Mouse (Mus musculus): ENCODE results near the gene 9130008F23Rik. TPM values are rescaled to one million over a fixed set of nuclear protein-coding genes. Genes with fewer than 3 reads are reported as not detected.

The 9130008F23Rik gene
- 0.37 and 0.53 TPM in 2 replicates for polyA plus RNA-seq (2016; fragmentation: Nextera tagmentation; extraction: Ambion mirVana)

GRCm38 (mm10) chr17:40879924-40880691 is at the start of gene 9130008F23Rik:
9130008F23Rik (minus strand) TSS chr17:40880559.
- H3K9me3 ChIP-seq: no peaks in the 10 kb centered on the region
- H3K4me1 ChIP-seq: peaks cover 4% of the 10 kb centered on the region; the same call in 1 of the 2 replicates
- WGBS: under 1% methylated on average over 40 of the region's 40 CpGs
- H3K36me3 ChIP-seq (replicated peaks): no peaks in the 10 kb centered on the region
- H3K27me3 ChIP-seq (replicated peaks; ENCODE audit: low read depth, poor library complexity, severe bottlenecking): no peaks in the 10 kb centered on the region; the same call in 1 of the 2 replicates
- peak; percentile 62 for DNase-seq (ENCODE audit: low spot score)
- peak within 1 kb of the TSS; percentile 68 for H3K4me3 ChIP-seq
- H3K27ac ChIP-seq (replicated peaks): peak within 1 kb of the TSS; percentile 80

- no peaks in the 10 kb centered on the region for H3K27me3 ChIP-seq (replicated peaks; ENCODE audit: low read depth, poor library complexity, severe bottlenecking)
- WGBS: 84% methylated on average over 2 of the region's 2 CpGs
- no peak overlapping the region for H3K4me3 ChIP-seq
- H3K27ac ChIP-seq (replicated peaks): no peak overlapping the region
- no peaks in the 10 kb centered on the region for H3K4me1 ChIP-seq
- H3K36me3 ChIP-seq (replicated peaks): no peaks in the 10 kb centered on the region
- H3K9me3 ChIP-seq: no peaks in the 10 kb centered on the region
- no peak for DNase-seq (ENCODE audit: low spot score)
Measured at GRCm38 (mm10) chr17:40915499-40915898, 35.1 kb upstream of the 9130008F23Rik start.

GRCm38 (mm10) chr17:40914250-40914649 is 33.9 kb upstream of the 9130008F23Rik start, which contains the start of gene Glyatl3:
Glyatl3 (minus strand) TSS chr17:40914350.
- no peak for DNase-seq (ENCODE audit: low spot score)
- Histone ChIP-seq H3K27me3 (replicated peaks; ENCODE audit: low read depth, poor library complexity, severe bottlenecking) (no peaks in the 10 kb centered on the region), H3K4me1 (no peaks in the 10 kb centered on the region), H3K36me3 (replicated peaks) (no peaks in the 10 kb centered on the region), H3K4me3 (no peak within 1 kb of the TSS), H3K27ac (replicated peaks) (no peak within 1 kb of the TSS), H3K9me3 (no peaks in the 10 kb centered on the region)
- 95% methylated on average over 2 of the region's 2 CpGs for whole genome bisulfite sequencing

DNA sequence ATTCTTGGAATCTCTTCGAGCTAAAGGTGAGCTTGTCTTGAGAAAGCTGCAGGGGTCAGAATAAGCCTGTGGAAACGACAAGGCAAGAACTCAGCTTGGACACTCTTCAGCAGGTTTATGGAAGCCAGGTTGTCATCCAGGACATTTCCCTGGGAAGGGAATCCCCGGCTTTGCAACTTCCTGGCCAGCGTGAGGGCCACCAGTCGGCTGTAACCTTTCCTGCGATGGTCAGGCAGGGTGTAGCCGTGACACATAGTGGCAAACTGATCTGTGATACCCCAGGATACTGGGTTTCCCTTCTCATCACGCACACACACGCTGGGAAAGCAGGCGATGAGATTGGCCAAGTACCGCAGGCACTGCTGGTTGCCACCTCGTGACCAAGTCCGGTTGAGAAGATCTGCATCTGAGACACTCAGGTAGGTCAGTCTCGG is 24.4 kb upstream of the 9130008F23Rik start:
- peaks cover 12% of the 10 kb centered on the region for H3K4me1 ChIP-seq
- no peaks in the 10 kb centered on the region for H3K27me3 ChIP-seq (replicated peaks; ENCODE audit: low read depth, poor library complexity, severe bottlenecking)
- DNase-seq (ENCODE audit: low spot score): peak; percentile 20
- no peaks in the 10 kb centered on the region for H3K36me3 ChIP-seq (replicated peaks)
- no peak overlapping the region for H3K27ac ChIP-seq (replicated peaks)
- no peaks in the 10 kb centered on the region for H3K9me3 ChIP-seq
- H3K4me3 ChIP-seq: peak overlapping the region; percentile 38
- 14% methylated on average over 13 of the region's 14 CpGs for WGBS

DNA sequence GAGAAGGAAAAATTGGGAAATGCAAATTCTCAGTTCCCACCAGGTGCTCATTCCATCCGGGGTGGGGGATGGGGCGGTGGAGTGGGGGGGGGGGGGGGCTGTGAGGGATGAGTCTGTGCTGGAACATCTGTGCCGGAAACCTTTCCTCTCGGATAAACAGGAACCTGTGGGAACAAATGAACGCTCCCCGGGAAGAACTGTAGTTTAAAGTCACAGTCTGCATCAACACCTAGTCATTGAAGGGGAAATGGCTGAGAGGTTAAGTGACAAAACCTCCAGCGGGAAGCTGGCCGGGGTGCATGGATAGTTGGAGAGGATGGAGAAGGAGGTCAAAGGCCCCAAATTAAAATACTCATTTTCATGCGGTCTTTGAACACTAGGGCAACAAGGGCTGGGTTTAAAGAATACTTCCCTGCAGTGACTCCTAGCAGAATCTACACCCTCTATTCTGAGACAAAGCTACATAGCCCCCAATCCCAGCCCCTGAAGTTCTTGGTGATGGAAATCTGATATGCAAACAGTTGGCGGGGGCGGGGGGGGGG is 23.8 kb upstream of the 9130008F23Rik start:
- no peak overlapping the region for H3K27ac ChIP-seq (replicated peaks)
- H3K4me1 ChIP-seq: peaks cover 12% of the 10 kb centered on the region
- WGBS: 8% methylated on average over 11 of the region's 11 CpGs
- no peaks in the 10 kb centered on the region for H3K9me3 ChIP-seq
- no peaks in the 10 kb centered on the region for H3K27me3 ChIP-seq (replicated peaks; ENCODE audit: low read depth, poor library complexity, severe bottlenecking)
- H3K36me3 ChIP-seq (replicated peaks): no peaks in the 10 kb centered on the region
- peak; percentile 10 for DNase-seq (ENCODE audit: low spot score)
- peak overlapping the region; percentile 38 for H3K4me3 ChIP-seq

DNA sequence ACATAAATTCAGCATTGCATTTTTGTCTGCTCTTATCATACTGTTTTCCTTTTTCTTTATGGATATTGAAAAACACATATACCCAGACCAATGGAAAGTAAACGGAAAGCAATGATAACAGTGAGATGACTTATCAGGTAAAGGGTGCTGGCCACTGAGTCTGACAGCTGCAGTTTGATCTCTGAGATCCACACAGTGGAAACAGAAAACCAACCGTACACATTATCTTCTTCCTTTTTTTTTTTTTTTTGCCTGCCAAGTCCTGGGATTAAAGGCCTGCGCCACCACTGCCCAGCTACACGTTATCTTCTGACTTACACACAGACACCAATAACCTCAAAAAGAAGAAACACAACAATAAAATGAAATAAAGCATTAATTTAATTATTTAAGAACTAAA is 23.0 kb upstream of the 9130008F23Rik start:
- Histone ChIP-seq H3K4me1 (peaks cover 12% of the 10 kb centered on the region), H3K27me3 (replicated peaks; ENCODE audit: low read depth, poor library complexity, severe bottlenecking) (no peaks in the 10 kb centered on the region), H3K36me3 (replicated peaks) (no peaks in the 10 kb centered on the region), H3K27ac (replicated peaks) (no peak overlapping the region), H3K4me3 (no peak overlapping the region), H3K9me3 (no peaks in the 10 kb centered on the region)
- DNase-seq (ENCODE audit: low spot score): no peak
- 72% methylated on average over 4 of the region's 4 CpGs for WGBS

- Histone ChIP-seq H3K9me3 (no peaks in the 10 kb centered on the region), H3K4me1 (peaks cover 10% of the 10 kb centered on the region), H3K27me3 (replicated peaks; ENCODE audit: low read depth, poor library complexity, severe bottlenecking) (no peaks in the 10 kb centered on the region), H3K4me3 (no peak overlapping the region), H3K36me3 (replicated peaks) (no peaks in the 10 kb centered on the region), H3K27ac (replicated peaks) (no peak overlapping the region)
- no peak for DNase-seq (ENCODE audit: low spot score)
- 40% methylated on average over 4 of the region's 4 CpGs for WGBS
Measured at GRCm38 (mm10) chr17:40899783-40900363, 19.5 kb upstream of the 9130008F23Rik start.

GRCm38 (mm10) chr17:40896863-40897262 is 16.5 kb upstream of the 9130008F23Rik start:
- WGBS: 67% methylated on average over 1 of the region's 1 CpGs
- DNase-seq (ENCODE audit: low spot score): no peak
- Histone ChIP-seq H3K4me3 (no peak overlapping the region), H3K9me3 (no peaks in the 10 kb centered on the region), H3K27me3 (replicated peaks; ENCODE audit: low read depth, poor library complexity, severe bottlenecking) (no peaks in the 10 kb centered on the region), H3K27ac (replicated peaks) (no peak overlapping the region), H3K36me3 (replicated peaks) (no peaks in the 10 kb centered on the region), H3K4me1 (no peaks in the 10 kb centered on the region)

DNA sequence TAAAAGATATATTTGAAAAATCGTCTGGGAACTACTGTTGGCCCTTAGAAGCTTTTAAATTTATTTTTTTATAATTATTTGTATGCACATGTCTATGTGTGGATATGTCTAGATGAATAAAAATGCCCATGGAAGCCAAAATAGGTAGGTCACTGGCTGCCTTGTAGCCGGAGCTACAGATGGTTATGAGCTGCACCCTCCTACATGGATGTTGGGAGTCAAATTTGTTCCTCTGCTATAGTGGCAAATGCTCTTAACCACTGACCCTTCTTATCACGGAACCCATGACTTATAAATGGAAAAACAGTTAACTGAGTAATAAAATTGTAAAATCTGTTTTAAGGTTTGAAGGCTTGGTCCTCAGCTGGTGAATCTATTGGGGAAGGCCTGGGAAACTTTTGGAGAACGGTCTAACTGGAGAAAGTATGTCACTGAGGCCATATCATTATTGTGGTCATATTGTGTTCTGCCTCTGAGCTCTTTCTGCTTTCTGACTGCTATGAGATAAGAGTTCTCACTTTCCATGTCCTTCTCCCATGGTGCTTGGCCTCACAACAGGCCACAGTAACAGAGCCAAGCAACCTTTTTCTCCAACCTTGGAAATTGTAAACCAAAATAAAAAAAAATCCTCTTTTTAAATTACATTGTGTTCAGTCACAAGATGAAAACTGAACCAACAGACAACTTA is 7.6 kb upstream of the 9130008F23Rik start:
- Histone ChIP-seq H3K27ac (replicated peaks) (no peak overlapping the region), H3K27me3 (replicated peaks; ENCODE audit: low read depth, poor library complexity, severe bottlenecking) (no peaks in the 10 kb centered on the region), H3K9me3 (no peaks in the 10 kb centered on the region), H3K36me3 (replicated peaks) (no peaks in the 10 kb centered on the region), H3K4me1 (no peaks in the 10 kb centered on the region), H3K4me3 (no peak overlapping the region)
- no peak for DNase-seq (ENCODE audit: low spot score)
- WGBS: 87% methylated on average over 4 of the region's 4 CpGs

DNA sequence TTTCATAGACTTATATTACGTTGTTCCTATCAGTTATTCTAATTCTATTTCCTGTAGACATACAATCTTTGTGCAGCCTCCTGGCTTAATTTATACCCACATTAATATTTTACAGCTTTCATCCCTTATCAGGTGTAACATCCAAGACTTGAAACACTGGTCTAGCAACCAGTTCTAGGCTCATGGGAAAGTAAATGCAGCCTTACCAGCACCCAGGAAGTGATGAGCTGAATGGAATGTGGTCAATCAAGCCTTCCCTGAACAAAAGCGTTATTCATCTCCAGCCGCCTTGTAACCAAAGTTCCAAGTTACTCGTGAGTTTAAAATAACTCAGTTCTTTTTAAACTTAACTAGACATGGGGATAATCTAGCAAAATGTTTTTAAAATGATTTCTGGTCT is 4.8 kb upstream of the 9130008F23Rik start:
- no peak for DNase-seq (ENCODE audit: low spot score)
- WGBS: 81% methylated on average over 4 of the region's 4 CpGs
- Histone ChIP-seq H3K36me3 (replicated peaks) (no peaks in the 10 kb centered on the region), H3K9me3 (no peaks in the 10 kb centered on the region), H3K27me3 (replicated peaks; ENCODE audit: low read depth, poor library complexity, severe bottlenecking) (no peaks in the 10 kb centered on the region), H3K27ac (replicated peaks) (no peak overlapping the region), H3K4me3 (no peak overlapping the region), H3K4me1 (no peaks in the 10 kb centered on the region)

GRCm38 (mm10) chr17:40882172-40882571 is 1.8 kb upstream of the 9130008F23Rik start:
- Histone ChIP-seq H3K4me1 (peaks cover 4% of the 10 kb centered on the region; the same call in 1 of the 2 replicates), H3K27me3 (replicated peaks; ENCODE audit: low read depth, poor library complexity, severe bottlenecking) (no peaks in the 10 kb centered on the region; the same call in 1 of the 2 replicates), H3K27ac (replicated peaks) (no peak overlapping the region), H3K36me3 (replicated peaks) (no peaks in the 10 kb centered on the region), H3K9me3 (no peaks in the 10 kb centered on the region), H3K4me3 (no peak overlapping the region)
- DNase-seq (ENCODE audit: low spot score): no peak
- WGBS: 91% methylated on average over 6 of the region's 6 CpGs

DNA sequence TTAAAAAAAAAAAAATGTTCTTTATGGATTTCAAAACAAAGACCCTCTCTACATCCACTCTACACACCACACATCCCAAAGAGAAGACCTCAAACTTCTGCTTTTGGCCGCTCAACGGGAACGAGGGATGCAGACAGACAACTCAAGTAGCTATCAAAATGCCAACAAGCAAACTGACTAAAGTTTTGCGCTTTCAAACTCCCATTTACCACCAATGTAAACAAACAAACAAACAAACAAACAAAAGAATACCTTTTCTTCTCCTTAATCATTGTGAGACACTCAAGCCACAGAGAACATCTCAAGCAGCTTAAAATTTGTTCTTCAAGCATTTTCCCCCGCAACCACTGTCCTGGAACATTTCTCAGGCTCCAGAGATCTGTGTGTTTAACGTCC is 833 bp downstream of the 9130008F23Rik start:
- Histone ChIP-seq H3K27ac (replicated peaks) (peak overlapping the region; percentile 80), H3K4me3 (peak overlapping the region; percentile 68), H3K27me3 (replicated peaks; ENCODE audit: low read depth, poor library complexity, severe bottlenecking) (no peaks in the 10 kb centered on the region; the same call in 1 of the 2 replicates), H3K9me3 (no peaks in the 10 kb centered on the region), H3K36me3 (replicated peaks) (no peaks in the 10 kb centered on the region), H3K4me1 (peaks cover 4% of the 10 kb centered on the region; the same call in 1 of the 2 replicates)
- 6% methylated on average over 6 of the region's 6 CpGs for WGBS
- no peak for DNase-seq (ENCODE audit: low spot score)

All from embryonic facial prominence, embryonic 10.5 days (tissue).